Mouse (Mus musculus) thymus, adult 2 months (tissue): ENCODE data around the gene Lamc2.

Experiments
- CTCF ChIP-seq: fragments of 200-500 bp; IDR thresholded peaks from 2 replicates; pipeline ENCODE4 v1.5.1; 2012; ENCODE audit warnings: mild to moderate bottlenecking, control low read depth, low read length, moderate library complexity, borderline replicate concordance; ENCODE audit not compliant: control insufficient read depth, poor library complexity, insufficient read depth; ENCODE audit errors: extremely low read depth
- POLR2A ChIP-seq: fragments of 200-500 bp; IDR thresholded peaks from 2 replicates; pipeline ENCODE4 v1.6.1; 2012; ENCODE audit warnings: mild to moderate bottlenecking, low read length, control low read depth, moderate library complexity; ENCODE audit not compliant: control insufficient read depth, poor library complexity, insufficient read depth; ENCODE audit errors: extremely low read depth

- TF ChIP-seq CTCF (no peak), POLR2A (no peak)
Measured at GRCm38 (mm10) chr1:153111596-153111995, 74.7 kb downstream of the Lamc2 start.
